Mouse (Mus musculus) limb, embryonic 10.5 days (tissue): ENCODE measurements around the gene Vamp2. TPM values are rescaled to one million over a fixed set of nuclear protein-coding genes. Genes with fewer than 3 reads are reported as not detected.
A peak's percentile ranks its signal among the peaks of the same experiment; 100 is the strongest.

Experiments
- DNase-seq: peaks from one replicate; pipeline ENCODE4 v3.0.0-alpha.2; 2017; ENCODE audit warnings: low spot score
- H3K27ac ChIP-seq: fragments of 300-500 bp; sonication (generic); 2 replicates; pipeline ENCODE4 v1.5.1; 2016; ENCODE audit warnings: mild to moderate bottlenecking
- H3K27me3 ChIP-seq: fragments of 300-500 bp; sonication (generic); 2 replicates; pipeline ENCODE4 v1.6.1; 2016; ENCODE audit warnings: low read depth, mild to moderate bottlenecking; ENCODE audit not compliant: poor library complexity, severe bottlenecking
- H3K36me3 ChIP-seq: fragments of 300-500 bp; sonication (generic); 2 replicates; pipeline ENCODE4 v1.6.1; 2016; ENCODE audit warnings: mild to moderate bottlenecking, moderate library complexity
- H3K4me1 ChIP-seq: fragments of 300-500 bp; sonication (generic); 2 replicates; pipeline ENCODE4 v1.6.1; 2016
- H3K4me3 ChIP-seq: fragments of 300-500 bp; sonication (generic); 2 replicates; pipeline ENCODE4 v1.5.1; 2016; ENCODE audit warnings: mild to moderate bottlenecking, moderate library complexity
- H3K9me3 ChIP-seq: fragments of 300-500 bp; sonication (generic); replicated peaks from 2 replicates; pipeline ENCODE4 v1.6.1; 2016; ENCODE audit warnings: mild to moderate bottlenecking
- WGBS: fragments of 180-500 bp; shearing (Covaris S2); methylation state at CpG from one replicate; pipeline ENCODE4 v1.1.7; 2016; 5-methylcytosine and 5-hydroxymethylcytosine counted together
- polyA plus RNA-seq: library from polyadenylated mRNA; unstranded; fragments of >200 nt; fragmentation: Nextera tagmentation; extraction: Ambion mirVana; gene quantifications from 2 replicates; pipeline ENCODE4 v1.2.1, GENCODE M21; 2016

Gene Vamp2
- polyA plus RNA-seq, 1 experiment from 2014 or later = 72.1 TPM

GRCm38 (mm10) chr11:69128426-69129122 lies 40.3 kb downstream of the Vamp2 start:
- no peak for DNase-seq
- Histone ChIP-seq H3K4me3 (no peak overlapping the region), H3K4me1 (peaks cover 20% of the 10 kb centered on the region), H3K36me3 (no peaks in the 10 kb centered on the region), H3K27me3 (peaks cover 47% of the 10 kb centered on the region), H3K9me3 (no peaks in the 10 kb centered on the region), H3K27ac (no peak overlapping the region)
- 79% methylated on average over 8 of the region's 8 CpGs for WGBS

GRCm38 (mm10) chr11:69133566-69133922 lies 45.3 kb downstream of the Vamp2 start:
- Histone ChIP-seq H3K4me3 (peak overlapping the region; percentile 59), H3K9me3 (no peaks in the 10 kb centered on the region), H3K36me3 (no peaks in the 10 kb centered on the region), H3K27me3 (peaks cover 24% of the 10 kb centered on the region), H3K4me1 (peaks cover 14% of the 10 kb centered on the region), H3K27ac (0 out of 2 replicates have a peak overlapping the region, but pooled peaks have one; percentile 57)
- WGBS = 17% methylated on average over 5 of the region's 5 CpGs
- no peak for DNase-seq

DNA sequence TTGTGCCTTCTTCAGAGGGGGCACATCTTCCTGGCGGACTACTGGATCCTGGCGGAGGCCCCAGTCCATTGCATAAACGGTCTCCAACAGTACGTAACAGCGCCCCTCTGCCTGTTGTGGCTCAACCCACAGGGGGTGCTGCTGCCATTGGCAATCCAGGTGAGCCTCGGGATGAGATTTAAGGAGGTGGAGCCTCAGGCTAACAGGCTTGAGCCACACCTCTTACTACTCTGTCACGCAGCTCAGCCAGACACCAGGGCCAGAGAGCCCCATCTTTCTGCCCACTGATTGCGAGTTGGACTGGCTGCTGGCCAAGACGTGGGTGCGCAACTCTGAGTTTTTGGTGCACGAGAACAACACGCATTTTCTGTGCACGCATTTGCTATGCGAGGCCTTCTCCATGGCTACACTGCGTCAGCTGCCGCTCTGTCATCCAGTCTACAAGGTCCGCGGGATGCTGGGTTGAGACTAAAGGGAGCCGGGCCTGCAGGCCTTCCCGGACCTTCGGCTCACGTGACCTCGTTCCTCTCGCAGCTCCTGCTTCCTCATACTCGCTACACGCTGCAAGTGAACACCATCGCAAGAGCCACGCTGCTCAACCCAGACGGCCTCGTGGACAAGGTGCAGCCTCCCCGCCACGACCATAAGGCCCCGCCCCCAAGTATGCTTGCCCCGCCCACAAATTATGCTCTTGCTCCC lies 45.8 kb downstream of the Vamp2 start:
- DNase-seq = peak; percentile 73
- Histone ChIP-seq H3K4me1 (peaks cover 14% of the 10 kb centered on the region), H3K36me3 (no peaks in the 10 kb centered on the region), H3K27me3 (peaks cover 24% of the 10 kb centered on the region), H3K27ac (peak overlapping the region; percentile 57), H3K9me3 (no peaks in the 10 kb centered on the region), H3K4me3 (peak overlapping the region; percentile 59)
- 2% methylated on average over 34 of the region's 34 CpGs for WGBS

GRCm38 (mm10) chr11:69134622-69134968 lies 46.3 kb downstream of the Vamp2 start:
- Histone ChIP-seq H3K27me3 (peaks cover 20% of the 10 kb centered on the region), H3K9me3 (no peaks in the 10 kb centered on the region), H3K4me1 (peaks cover 14% of the 10 kb centered on the region), H3K36me3 (no peaks in the 10 kb centered on the region), H3K4me3 (peak overlapping the region; percentile 59), H3K27ac (peak overlapping the region; percentile 57)
- WGBS = 28% methylated on average over 8 of the region's 8 CpGs
- no peak for DNase-seq

DNA sequence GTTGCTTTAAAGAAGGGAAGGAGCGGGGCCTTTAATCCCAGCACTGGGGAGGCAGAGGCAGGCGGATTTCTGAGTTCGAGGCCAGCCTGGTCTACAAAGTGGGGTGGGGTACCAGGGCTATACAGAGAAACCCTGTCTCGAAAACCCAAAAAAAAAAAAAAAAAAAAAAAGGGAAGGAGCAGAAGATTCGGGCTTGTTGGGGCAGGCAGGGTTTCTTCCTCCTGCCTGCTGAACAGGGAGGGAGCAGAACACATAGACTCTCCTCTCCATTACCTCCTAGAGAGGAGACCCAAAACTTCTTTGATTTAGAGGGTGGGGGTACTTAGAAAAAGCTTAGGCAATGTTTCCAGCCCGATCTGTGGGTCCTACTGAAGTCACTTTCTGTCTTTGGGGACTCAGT lies 47.1 kb downstream of the Vamp2 start:
- Histone ChIP-seq H3K4me3 (no peak overlapping the region), H3K9me3 (no peaks in the 10 kb centered on the region), H3K36me3 (no peaks in the 10 kb centered on the region), H3K27ac (no peak overlapping the region), H3K4me1 (peaks cover 14% of the 10 kb centered on the region), H3K27me3 (peaks cover 20% of the 10 kb centered on the region)
- DNase-seq = no peak
- 92% methylated on average over 6 of the region's 6 CpGs for WGBS

Other genes starting within 250 kb of the Vamp2 start
- gene Ndel1, start 216.6 kb upstream of the Vamp2 start, polyA plus RNA-seq = 52.6 and 61.8 TPM in 2 replicates
- gene Rnf222, start 199.9 kb upstream of the Vamp2 start, polyA plus RNA-seq = 0.04 and 0.09 TPM in 2 replicates
- 1,058 and 1,266 TPM in 2 replicates for gene Rpl26, start 186.9 kb upstream of the Vamp2 start, polyA plus RNA-seq
- not detected in 2 replicates for gene Odf4, start 161.4 kb upstream of the Vamp2 start, polyA plus RNA-seq
- 8.0 and 9.0 TPM in 2 replicates for gene Arhgef15, start 131.0 kb upstream of the Vamp2 start, polyA plus RNA-seq
- 2.4 and 3.2 TPM in 2 replicates for gene Slc25a35, start 120.4 kb upstream of the Vamp2 start, polyA plus RNA-seq
- 88.6 and 115 TPM in 2 replicates for gene Rangrf, start 113.3 kb upstream of the Vamp2 start, polyA plus RNA-seq
- gene Pfas, start 80.0 kb upstream of the Vamp2 start, polyA plus RNA-seq = 66.5 and 70.0 TPM in 2 replicates
- gene Ctc1, start 72.6 kb upstream of the Vamp2 start, polyA plus RNA-seq = 103 and 104 TPM in 2 replicates
- 214 and 217 TPM in 2 replicates for gene Aurkb, start 42.8 kb upstream of the Vamp2 start, polyA plus RNA-seq
- gene Borcs6, start 28.8 kb upstream of the Vamp2 start, polyA plus RNA-seq = 5.3 and 6.0 TPM in 2 replicates
- gene Tmem107, start 17.7 kb upstream of the Vamp2 start, polyA plus RNA-seq = 35.8 and 38.6 TPM in 2 replicates
- 10.3 and 10.8 TPM in 2 replicates for gene Per1, start 6.7 kb downstream of the Vamp2 start, polyA plus RNA-seq
- gene Hes7, start 31.9 kb downstream of the Vamp2 start, polyA plus RNA-seq = 0.53 and 0.90 TPM in 2 replicates
- gene 9130213A22Rik, start 34.1 kb downstream of the Vamp2 start, polyA plus RNA-seq = 0.15 and 0.29 TPM in 2 replicates
- gene Aloxe3, start 37.4 kb downstream of the Vamp2 start, polyA plus RNA-seq = 0.28 and 0.39 TPM in 2 replicates
- gene Alox12b, start 68.5 kb downstream of the Vamp2 start, polyA plus RNA-seq = 0.05 TPM in 1 of 2 replicates, not detected in the other
- 0.15 TPM in 1 of 2 replicates, not detected in the other for gene Alox8, start 109.4 kb downstream of the Vamp2 start, polyA plus RNA-seq
- not detected in 2 replicates for gene Gucy2e, start 148.5 kb downstream of the Vamp2 start, polyA plus RNA-seq
- 28.9 and 36.2 TPM in 2 replicates for gene Cntrob, start 235.3 kb downstream of the Vamp2 start, polyA plus RNA-seq
- gene Trappc1, start 235.5 kb downstream of the Vamp2 start, polyA plus RNA-seq = 135 and 144 TPM in 2 replicates
- 0.93 and 1.4 TPM in 2 replicates for gene Kcnab3, start 237.8 kb downstream of the Vamp2 start, polyA plus RNA-seq